Comparison of ENCODE assay signal across 1 mouse cellular context in the genomic region with DNA sequence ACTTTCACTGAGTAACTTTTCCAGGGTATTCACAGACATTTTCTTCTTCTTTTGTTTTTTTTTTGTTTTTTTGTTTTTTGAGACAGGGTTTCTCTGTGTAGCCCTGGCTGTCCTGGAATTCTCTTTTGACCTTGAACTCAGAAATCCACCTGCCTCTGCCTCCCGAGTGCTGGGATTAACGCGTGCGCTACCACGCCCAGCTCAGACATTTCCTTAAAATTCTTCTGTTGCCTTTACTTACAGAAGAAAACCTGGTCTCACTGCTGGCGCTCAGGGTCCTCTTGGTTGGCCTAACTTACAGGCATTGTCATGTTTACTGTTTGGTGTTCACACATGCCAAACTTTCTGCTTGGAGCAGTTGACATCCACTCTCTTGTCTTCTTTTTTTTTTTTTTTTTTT.
TF ChIP-seq lines count a peak whose summit lies in the region.

No protein-coding gene starts in this region.

TF ChIP-seq in ES-E14, 5 proteins besides CTCF, POLR2A, EP300 and RAD21:
- no peak for TF ChIP-seq MAFK (IDR thresholded peaks at IDR 0.05; ENCODE audit: insufficient read depth, low read depth, low read length)
- 0 out of 2 replicates have a peak, but pooled peaks have one; percentile 40 for TF ChIP-seq ZNF384 (IDR thresholded peaks at IDR 0.05; ENCODE audit: low read depth, low read length)
